Mouse (Mus musculus): ENCODE measurements around the gene Slc35d1. TPM values are rescaled to one million over a fixed set of nuclear protein-coding genes. Genes with fewer than 3 reads are reported as not detected.
"Not testable (repeated sequence)": the region's sequence is repeated elsewhere in the genome, so short reads cannot be mapped to it uniquely, and the experiment has no call there.

The Slc35d1 gene
- polyA plus RNA-seq, 1 experiment from 2014 or later: 12.8 TPM

GRCm38 (mm10) chr4:103178635-103179318 lies 36.2 kb downstream of the Slc35d1 start:
- 84% methylated on average over 7 of the region's 7 CpGs for WGBS
- Histone ChIP-seq H3K4me3 (no peak overlapping the region), H3K36me3 (peaks cover 21% of the 10 kb centered on the region), H3K9ac (no peak overlapping the region), H3K27ac (no peak overlapping the region), H3K4me2 (replicated peaks) (no peak overlapping the region), H3K9me3 (replicated peaks) (no peaks in the 10 kb centered on the region), H3K4me1 (peaks cover 18% of the 10 kb centered on the region), H3K27me3 (no peaks in the 10 kb centered on the region)
- ATAC-seq (ENCODE audit: low FRiP score): no peak

GRCm38 (mm10) chr4:103177681-103178080 lies 37.3 kb downstream of the Slc35d1 start:
- Histone ChIP-seq H3K4me1 (peaks cover 18% of the 10 kb centered on the region), H3K9ac (no peak overlapping the region), H3K4me3 (no peak overlapping the region), H3K27ac (no peak overlapping the region), H3K4me2 (replicated peaks) (no peak overlapping the region), H3K36me3 (peaks cover 16% of the 10 kb centered on the region), H3K9me3 (replicated peaks) (no peaks in the 10 kb centered on the region), H3K27me3 (no peaks in the 10 kb centered on the region)
- no peak for ATAC-seq (ENCODE audit: low FRiP score)
- 88% methylated on average over 1 of the region's 1 CpGs for WGBS

GRCm38 (mm10) chr4:103174001-103174400 lies 41.0 kb downstream of the Slc35d1 start:
- no peaks in the 10 kb centered on the region for H3K27me3 ChIP-seq
- no peaks in the 10 kb centered on the region for H3K9me3 ChIP-seq (replicated peaks)
- H3K36me3 ChIP-seq: peaks cover 28% of the 10 kb centered on the region
- H3K27ac ChIP-seq: no peak overlapping the region
- H3K4me2 ChIP-seq (replicated peaks): no peak overlapping the region
- no peak overlapping the region for H3K9ac ChIP-seq
- 77% methylated on average over 7 of the region's 7 CpGs for WGBS
- no peak for ATAC-seq (ENCODE audit: low FRiP score)
- no peak overlapping the region for H3K4me3 ChIP-seq
- H3K4me1 ChIP-seq: no peaks in the 10 kb centered on the region

GRCm38 (mm10) chr4:103173507-103173906 lies 41.5 kb downstream of the Slc35d1 start:
- WGBS: 77% methylated on average over 6 of the region's 6 CpGs
- no peak for ATAC-seq (ENCODE audit: low FRiP score)
- Histone ChIP-seq H3K9me3 (replicated peaks) (no peaks in the 10 kb centered on the region), H3K4me1 (no peaks in the 10 kb centered on the region), H3K27me3 (no peaks in the 10 kb centered on the region), H3K27ac (no peak overlapping the region), H3K36me3 (peaks cover 28% of the 10 kb centered on the region), H3K4me3 (no peak overlapping the region), H3K9ac (no peak overlapping the region), H3K4me2 (replicated peaks) (no peak overlapping the region)

GRCm38 (mm10) chr4:103171256-103171655 lies 43.7 kb downstream of the Slc35d1 start:
- H3K4me1 ChIP-seq: no peaks in the 10 kb centered on the region
- H3K9ac ChIP-seq: no peak overlapping the region
- no peaks in the 10 kb centered on the region for H3K9me3 ChIP-seq (replicated peaks)
- peaks cover 25% of the 10 kb centered on the region for H3K36me3 ChIP-seq
- 90% methylated on average over 3 of the region's 3 CpGs for WGBS
- H3K4me3 ChIP-seq: no peak overlapping the region
- no peak overlapping the region for H3K4me2 ChIP-seq (replicated peaks)
- ATAC-seq (ENCODE audit: low FRiP score): no peak
- H3K27me3 ChIP-seq: no peaks in the 10 kb centered on the region
- no peak overlapping the region for H3K27ac ChIP-seq

GRCm38 (mm10) chr4:103166198-103166597 lies 48.8 kb downstream of the Slc35d1 start:
- H3K27me3 ChIP-seq; H3K4me3 ChIP-seq; H3K27ac ChIP-seq; H3K4me1 ChIP-seq; H3K9ac ChIP-seq; ATAC-seq (ENCODE audit: low FRiP score); H3K4me2 ChIP-seq (replicated peaks); H3K9me3 ChIP-seq (replicated peaks): not testable (repeated sequence)
- 96% methylated on average over 1 of the region's 1 CpGs for WGBS
- H3K36me3 ChIP-seq: peaks cover 29% of the 10 kb centered on the region

- no peak for ATAC-seq (ENCODE audit: low FRiP score)
- Histone ChIP-seq H3K4me2 (replicated peaks) (no peak overlapping the region), H3K4me1 (no peaks in the 10 kb centered on the region), H3K27me3 (no peaks in the 10 kb centered on the region), H3K9me3 (replicated peaks) (no peaks in the 10 kb centered on the region), H3K27ac (no peak overlapping the region), H3K4me3 (no peak overlapping the region), H3K9ac (no peak overlapping the region), H3K36me3 (peaks cover 50% of the 10 kb centered on the region)
- 95% methylated on average over 4 of the region's 4 CpGs for whole genome bisulfite sequencing
Observed at GRCm38 (mm10) chr4:103158781-103159180, 56.2 kb downstream of the Slc35d1 start.

GRCm38 (mm10) chr4:103151946-103152345 lies 63.0 kb downstream of the Slc35d1 start:
- H3K36me3 ChIP-seq: peaks cover 61% of the 10 kb centered on the region

GRCm38 (mm10) chr4:103146339-103146738 lies 68.6 kb downstream of the Slc35d1 start:
- peaks cover 41% of the 10 kb centered on the region for H3K36me3 ChIP-seq
- H3K27me3 ChIP-seq: no peaks in the 10 kb centered on the region
- WGBS: 43% methylated on average over 5 of the region's 5 CpGs
- H3K9ac ChIP-seq: no peak overlapping the region
- H3K4me1 ChIP-seq: no peaks in the 10 kb centered on the region
- no peak overlapping the region for H3K27ac ChIP-seq
- no peak for ATAC-seq (ENCODE audit: low FRiP score)
- H3K4me3 ChIP-seq: no peak overlapping the region
- no peaks in the 10 kb centered on the region for H3K9me3 ChIP-seq (replicated peaks)
- H3K4me2 ChIP-seq (replicated peaks): no peak overlapping the region

More at GRCm38 (mm10) chr4:103151946-103152345, 63.0 kb downstream of the Slc35d1 start:
- Histone ChIP-seq H3K4me1 (no peaks in the 10 kb centered on the region), H3K9me3 (replicated peaks) (no peaks in the 10 kb centered on the region), H3K4me3 (no peak overlapping the region), H3K4me2 (replicated peaks) (no peak overlapping the region), H3K27me3 (no peaks in the 10 kb centered on the region), H3K9ac (no peak overlapping the region), H3K27ac (no peak overlapping the region)
- ATAC-seq (ENCODE audit: low FRiP score): no peak
- 87% methylated on average over 5 of the region's 5 CpGs for WGBS

GRCm38 (mm10) chr4:103136946-103137345 lies 78.0 kb downstream of the Slc35d1 start:
- no peak for ATAC-seq (ENCODE audit: low FRiP score)
- WGBS: 89% methylated on average over 1 of the region's 1 CpGs
- Histone ChIP-seq H3K36me3 (peaks cover 28% of the 10 kb centered on the region), H3K9me3 (replicated peaks) (no peaks in the 10 kb centered on the region), H3K27me3 (no peaks in the 10 kb centered on the region), H3K9ac (no peak overlapping the region), H3K4me3 (no peak overlapping the region), H3K4me1 (no peaks in the 10 kb centered on the region), H3K27ac (no peak overlapping the region), H3K4me2 (replicated peaks) (no peak overlapping the region)

GRCm38 (mm10) chr4:103126533-103126932 lies 88.4 kb downstream of the Slc35d1 start:
- Histone ChIP-seq H3K9ac (no peak overlapping the region), H3K4me3 (no peak overlapping the region), H3K9me3 (replicated peaks) (no peaks in the 10 kb centered on the region), H3K27ac (no peak overlapping the region), H3K4me2 (replicated peaks) (no peak overlapping the region), H3K36me3 (0 out of 2 replicates have a peak, but pooled peaks cover 2% of the 10 kb centered on the region), H3K27me3 (no peaks in the 10 kb centered on the region), H3K4me1 (no peaks in the 10 kb centered on the region)
- WGBS: 96% methylated on average over 4 of the region's 4 CpGs
- no peak for ATAC-seq (ENCODE audit: low FRiP score)

GRCm38 (mm10) chr4:103123606-103124005 lies 91.4 kb downstream of the Slc35d1 start:
- no peaks in the 10 kb centered on the region for H3K36me3 ChIP-seq
- H3K4me2 ChIP-seq (replicated peaks): no peak overlapping the region
- H3K9me3 ChIP-seq (replicated peaks): no peaks in the 10 kb centered on the region
- no peak overlapping the region for H3K4me3 ChIP-seq
- no peak for ATAC-seq (ENCODE audit: low FRiP score)
- H3K27me3 ChIP-seq: no peaks in the 10 kb centered on the region
- H3K9ac ChIP-seq: no peak overlapping the region
- peaks cover 15% of the 10 kb centered on the region for H3K4me1 ChIP-seq
- H3K27ac ChIP-seq: no peak overlapping the region

GRCm38 (mm10) chr4:103123086-103123485 lies 91.9 kb downstream of the Slc35d1 start:
- no peak overlapping the region for H3K4me2 ChIP-seq (replicated peaks)
- peaks cover 15% of the 10 kb centered on the region for H3K4me1 ChIP-seq
- no peak overlapping the region for H3K9ac ChIP-seq
- H3K9me3 ChIP-seq (replicated peaks): no peaks in the 10 kb centered on the region
- no peak overlapping the region for H3K27ac ChIP-seq
- ATAC-seq (ENCODE audit: low FRiP score): no peak
- H3K4me3 ChIP-seq: no peak overlapping the region
- no peaks in the 10 kb centered on the region for H3K36me3 ChIP-seq
- no peaks in the 10 kb centered on the region for H3K27me3 ChIP-seq
- WGBS: 80% methylated on average over 2 of the region's 2 CpGs
